Mouse (Mus musculus) adrenal gland, adult 2 months (tissue): ENCODE data around the gene Rpl23a. TPM values are rescaled to one million over a fixed set of nuclear protein-coding genes. Genes with fewer than 3 reads are reported as not detected.
"Not testable (repeated sequence)": the region's sequence is repeated elsewhere in the genome, so short reads cannot be mapped to it uniquely, and the experiment has no call there.

Experiments used
- DNase-seq: peaks from one replicate; pipeline ENCODE4 v3.0.0; 2021
- microRNA-seq, 2 experiments: library from miRNA; unstranded; fragments of <30 nt; microRNA quantifications; one replicate each; pipeline ENCODE4 v1.2.0; 2021
- polyA plus RNA-seq: library from polyadenylated mRNA; depleted of rRNA; stranded (reverse); fragments of >200 nt; gene quantifications from 2 replicates; pipeline ENCODE4 v1.2.3, GENCODE M21; 2012; rRNA removed
- total RNA-seq, 2 experiments: library from RNA; stranded (reverse); gene quantifications; 2 replicates each; pipeline ENCODE4 v1.2.3; 2021

Gene Rpl23a
- total and polyA plus RNA-seq, 3 experiments, result 29.1 to 2,242 (median 1,792) TPM

GRCm38 (mm10) chr11:78146707-78147543, 36.5 kb downstream of the Rpl23a start:
- DNase-seq, result no peak

GRCm38 (mm10) chr11:78146168-78146567, 37.2 kb downstream of the Rpl23a start:
- no peak for DNase-seq

- no peak for DNase-seq
These were observed 39.9 kb downstream of the Rpl23a start for GRCm38 (mm10) chr11:78143520-78143919.

- DNase-seq, result no peak
These were observed 42.7 kb downstream of the Rpl23a start for GRCm38 (mm10) chr11:78140665-78141064.

GRCm38 (mm10) chr11:78138023-78138422, 45.4 kb downstream of the Rpl23a start:
- no peak for DNase-seq

GRCm38 (mm10) chr11:78137584-78137983, 45.8 kb downstream of the Rpl23a start:
- peak; percentile 68 for DNase-seq

- DNase-seq, result no peak
These were observed 47.3 kb downstream of the Rpl23a start for GRCm38 (mm10) chr11:78136132-78136531.

- DNase-seq, result not testable (repeated sequence)
These were observed 48.1 kb downstream of the Rpl23a start for GRCm38 (mm10) chr11:78135314-78135713.

GRCm38 (mm10) chr11:78134344-78134743, 49.0 kb downstream of the Rpl23a start:
- no peak for DNase-seq

- no peak for DNase-seq
These were observed 49.5 kb downstream of the Rpl23a start for GRCm38 (mm10) chr11:78133915-78134314.

Small RNA genes lying within 50 kb of the gene (microRNA-seq; reads per million reads assigned to microRNA genes)
- gene Mir7653, result 0.41 to 0.44 reads per million in 2 experiments

Other genes starting within 250 kb of the Rpl23a start
- gene Phf12, start 200.8 kb downstream of the Rpl23a start, total RNA-seq, result 10 to 100 TPM; 47.1 to 53.2 TPM
- gene Phf12, start 200.8 kb downstream of the Rpl23a start, polyA plus RNA-seq, result 69.1 and 70.3 TPM in 2 replicates
- gene Dhrs13, start 151.3 kb downstream of the Rpl23a start, total RNA-seq, result 10 to 100 TPM in 1 of 2 experiments, 1 to 10 TPM in 1; 8.9 to 17.3 TPM
- 20.3 and 26.3 TPM in 2 replicates for gene Dhrs13, start 151.3 kb downstream of the Rpl23a start, polyA plus RNA-seq
- gene Flot2, start 145.7 kb downstream of the Rpl23a start, total RNA-seq, result 10 to 100 TPM; 85.6 to 88.9 TPM
- gene Flot2, start 145.7 kb downstream of the Rpl23a start, polyA plus RNA-seq, result 144 and 179 TPM in 2 replicates
- gene Eral1, start 103.2 kb downstream of the Rpl23a start, total RNA-seq, result 10 to 100 TPM; 30.1 to 35.0 TPM
- gene Eral1, start 103.2 kb downstream of the Rpl23a start, polyA plus RNA-seq, result 42.0 and 49.7 TPM in 2 replicates
- gene Fam222b, start 88.9 kb downstream of the Rpl23a start, total RNA-seq, result 10 to 100 TPM; 19.7 to 24.2 TPM
- gene Fam222b, start 88.9 kb downstream of the Rpl23a start, polyA plus RNA-seq, result 38.4 and 41.7 TPM in 2 replicates
- gene Traf4, start 18.0 kb downstream of the Rpl23a start, total RNA-seq, result 10 to 100 TPM; 29.8 to 31.2 TPM
- gene Traf4, start 18.0 kb downstream of the Rpl23a start, polyA plus RNA-seq, result 128 and 131 TPM in 2 replicates
- gene Nek8, start 6.9 kb downstream of the Rpl23a start, total RNA-seq, result 10 to 100 TPM in 1 of 2 experiments, 1 to 10 TPM in 1; 6.5 to 12.1 TPM
- gene Nek8, start 6.9 kb downstream of the Rpl23a start, polyA plus RNA-seq, result 26.7 and 30.5 TPM in 2 replicates
- 10 to 100 TPM; 40.4 to 61.5 TPM for gene Tlcd1, start 6.9 kb downstream of the Rpl23a start, total RNA-seq
- 319 and 423 TPM in 2 replicates for gene Tlcd1, start 6.9 kb downstream of the Rpl23a start, polyA plus RNA-seq
- gene Rab34, start 4.8 kb upstream of the Rpl23a start, total RNA-seq, result 10 to 100 TPM; 64.7 to 99.1 TPM
- 240 and 334 TPM in 2 replicates for gene Rab34, start 4.8 kb upstream of the Rpl23a start, polyA plus RNA-seq
- gene Proca1, start 9.8 kb upstream of the Rpl23a start, total RNA-seq, result 10 to 100 TPM; 20.5 to 24.4 TPM
- gene Proca1, start 9.8 kb upstream of the Rpl23a start, polyA plus RNA-seq, result 1.2 and 1.6 TPM in 2 replicates
- 100 to 1,000 TPM; 104 to 111 TPM for gene Sdf2, start 62.2 kb upstream of the Rpl23a start, total RNA-seq
- 89.7 and 103 TPM in 2 replicates for gene Sdf2, start 62.2 kb upstream of the Rpl23a start, polyA plus RNA-seq
- 10 to 100 TPM; 57.5 to 76.7 TPM for gene Supt6, start 62.4 kb upstream of the Rpl23a start, total RNA-seq
- gene Supt6, start 62.4 kb upstream of the Rpl23a start, polyA plus RNA-seq, result 23.2 and 31.3 TPM in 2 replicates
- 100 to 1,000 TPM; 165 to 168 TPM for gene 2610507B11Rik, start 78.2 kb upstream of the Rpl23a start, total RNA-seq
- 80.0 and 91.9 TPM in 2 replicates for gene 2610507B11Rik, start 78.2 kb upstream of the Rpl23a start, polyA plus RNA-seq
- gene BC030499, start 107.3 kb upstream of the Rpl23a start, total RNA-seq, result under 1 TPM in 1 of 2 experiments, not detected in 1; 0.61 TPM
- gene BC030499, start 107.3 kb upstream of the Rpl23a start, polyA plus RNA-seq, result 0.07 and 0.08 TPM in 2 replicates
- 1 to 10 TPM; 3.0 to 4.1 TPM for gene Spag5, start 117.9 kb upstream of the Rpl23a start, total RNA-seq
- gene Spag5, start 117.9 kb upstream of the Rpl23a start, polyA plus RNA-seq, result 1.9 and 3.6 TPM in 2 replicates
- 10 to 100 TPM; 25.1 to 28.0 TPM for gene Aldoc, start 139.4 kb upstream of the Rpl23a start, total RNA-seq
- 15.7 and 26.0 TPM in 2 replicates for gene Aldoc, start 139.4 kb upstream of the Rpl23a start, polyA plus RNA-seq
- 10 to 100 TPM; 57.3 to 61.3 TPM for gene Pigs, start 144.8 kb upstream of the Rpl23a start, total RNA-seq
- gene Pigs, start 144.8 kb upstream of the Rpl23a start, polyA plus RNA-seq, result 161 and 184 TPM in 2 replicates
- 10 to 100 TPM; 35.3 to 44.1 TPM for gene Unc119, start 159.9 kb upstream of the Rpl23a start, total RNA-seq
- 60.4 and 65.4 TPM in 2 replicates for gene Unc119, start 159.9 kb upstream of the Rpl23a start, polyA plus RNA-seq
- gene Foxn1, start 203.0 kb upstream of the Rpl23a start, total RNA-seq, result under 1 TPM; 0.29 to 0.41 TPM
- 0.27 and 0.35 TPM in 2 replicates for gene Foxn1, start 203.0 kb upstream of the Rpl23a start, polyA plus RNA-seq
- not detected for gene Slc13a2, start 238.6 kb upstream of the Rpl23a start, total RNA-seq
- 0.20 and 0.22 TPM in 2 replicates for gene Slc13a2, start 238.6 kb upstream of the Rpl23a start, polyA plus RNA-seq